Mouse (Mus musculus): ENCODE results near the gene Rasal1. TPM values are rescaled to one million over a fixed set of nuclear protein-coding genes. Genes with fewer than 3 reads are reported as not detected.

The Rasal1 gene
- polyA plus RNA-seq, 1 experiment from 2014 or later: 0.08 TPM

GRCm38 (mm10) chr5:120694695-120695074 is 46.1 kb downstream of the Rasal1 start:
- TF ChIP-seq CTCF (IDR thresholded peaks at IDR 0.05; ENCODE audit: low read depth) (no peak), EP300 (optimal IDR thresholded peaks at IDR 0.05) (no peak)
- no peaks in the 10 kb centered on the region for H3K36me3 ChIP-seq (ENCODE audit: control insufficient read depth, insufficient read depth, low read length)
- no peak overlapping the region for H3K27ac ChIP-seq (replicated peaks)
- WGBS: 24% methylated on average over 37 of the region's 41 CpGs
- H3K27me3 ChIP-seq (ENCODE audit: control insufficient read depth, insufficient read depth, low read length): no peaks in the 10 kb centered on the region
- no peaks in the 10 kb centered on the region for H3K9me3 ChIP-seq (ENCODE audit: control insufficient read depth, low read length)
- no peak for DNase-seq (ENCODE audit: low spot score)
- H3K4me3 ChIP-seq (ENCODE audit: low read depth, low read length): no peak overlapping the region
- H3K4me2 ChIP-seq (replicated peaks; ENCODE audit: low read depth): no peak overlapping the region
- no peak for ATAC-seq (ENCODE audit: low FRiP score, low TSS enrichment)
- no peak overlapping the region for H3K9ac ChIP-seq (ENCODE audit: low read length)
- no peaks in the 10 kb centered on the region for H3K4me1 ChIP-seq (replicated peaks; ENCODE audit: control insufficient read depth, insufficient read depth)

- Histone ChIP-seq H3K4me2 (replicated peaks; ENCODE audit: low read depth) (no peak overlapping the region), H3K4me3 (ENCODE audit: low read depth, low read length) (no peak overlapping the region), H3K9me3 (ENCODE audit: control insufficient read depth, low read length) (no peaks in the 10 kb centered on the region), H3K36me3 (ENCODE audit: control insufficient read depth, insufficient read depth, low read length) (no peaks in the 10 kb centered on the region), H3K27ac (replicated peaks) (no peak overlapping the region), H3K9ac (ENCODE audit: low read length) (no peak overlapping the region), H3K27me3 (ENCODE audit: control insufficient read depth, insufficient read depth, low read length) (no peaks in the 10 kb centered on the region), H3K4me1 (replicated peaks; ENCODE audit: control insufficient read depth, insufficient read depth) (no peaks in the 10 kb centered on the region)
- DNase-seq (ENCODE audit: low spot score) (no peak), ATAC-seq (ENCODE audit: low FRiP score, low TSS enrichment) (no peak)
- WGBS: 71% methylated on average over 16 of the region's 16 CpGs
- TF ChIP-seq CTCF (IDR thresholded peaks at IDR 0.05; ENCODE audit: low read depth) (no peak), EP300 (optimal IDR thresholded peaks at IDR 0.05) (no peak)
These were observed 47.6 kb downstream of the Rasal1 start for GRCm38 (mm10) chr5:120696057-120696743.

GRCm38 (mm10) chr5:120696865-120697264 is 48.3 kb downstream of the Rasal1 start:
- DNase-seq (ENCODE audit: low spot score) (no peak), ATAC-seq (ENCODE audit: low FRiP score, low TSS enrichment) (no peak)
- H3K9ac ChIP-seq (ENCODE audit: low read length): no peak overlapping the region
- H3K36me3 ChIP-seq (ENCODE audit: control insufficient read depth, insufficient read depth, low read length): no peaks in the 10 kb centered on the region
- H3K4me2 ChIP-seq (replicated peaks; ENCODE audit: low read depth): no peak overlapping the region
- H3K4me1 ChIP-seq (replicated peaks; ENCODE audit: control insufficient read depth, insufficient read depth): no peaks in the 10 kb centered on the region
- TF ChIP-seq EP300 (optimal IDR thresholded peaks at IDR 0.05) (no peak), CTCF (IDR thresholded peaks at IDR 0.05; ENCODE audit: low read depth) (no peak)
- WGBS: 60% methylated on average over 4 of the region's 4 CpGs
- no peaks in the 10 kb centered on the region for H3K27me3 ChIP-seq (ENCODE audit: control insufficient read depth, insufficient read depth, low read length)
- no peaks in the 10 kb centered on the region for H3K9me3 ChIP-seq (ENCODE audit: control insufficient read depth, low read length)
- no peak overlapping the region for H3K4me3 ChIP-seq (ENCODE audit: low read depth, low read length)
- no peak overlapping the region for H3K27ac ChIP-seq (replicated peaks)

GRCm38 (mm10) chr5:120698181-120698580 is 49.6 kb downstream of the Rasal1 start:
- ATAC-seq (ENCODE audit: low FRiP score, low TSS enrichment) (no peak), DNase-seq (ENCODE audit: low spot score) (no peak)
- Histone ChIP-seq H3K36me3 (ENCODE audit: control insufficient read depth, insufficient read depth, low read length) (no peaks in the 10 kb centered on the region), H3K4me2 (replicated peaks; ENCODE audit: low read depth) (no peak overlapping the region), H3K27me3 (ENCODE audit: control insufficient read depth, insufficient read depth, low read length) (no peaks in the 10 kb centered on the region), H3K4me3 (ENCODE audit: low read depth, low read length) (no peak overlapping the region), H3K4me1 (replicated peaks; ENCODE audit: control insufficient read depth, insufficient read depth) (no peaks in the 10 kb centered on the region), H3K27ac (replicated peaks) (no peak overlapping the region), H3K9ac (ENCODE audit: low read length) (no peak overlapping the region), H3K9me3 (ENCODE audit: control insufficient read depth, low read length) (no peaks in the 10 kb centered on the region)
- WGBS: 64% methylated on average over 3 of the region's 3 CpGs
- TF ChIP-seq CTCF (IDR thresholded peaks at IDR 0.05; ENCODE audit: low read depth) (no peak), EP300 (optimal IDR thresholded peaks at IDR 0.05) (no peak)

GRCm38 (mm10) chr5:120698801-120699391 is 50.3 kb downstream of the Rasal1 start:
- H3K9me3 ChIP-seq (ENCODE audit: control insufficient read depth, low read length): no peaks in the 10 kb centered on the region
- ATAC-seq (ENCODE audit: low FRiP score, low TSS enrichment) (no peak), DNase-seq (ENCODE audit: low spot score) (no peak)
- H3K36me3 ChIP-seq (ENCODE audit: control insufficient read depth, insufficient read depth, low read length): no peaks in the 10 kb centered on the region
- no peaks in the 10 kb centered on the region for H3K4me1 ChIP-seq (replicated peaks; ENCODE audit: control insufficient read depth, insufficient read depth)
- WGBS: 47% methylated on average over 16 of the region's 16 CpGs
- no peak overlapping the region for H3K4me2 ChIP-seq (replicated peaks; ENCODE audit: low read depth)
- TF ChIP-seq CTCF (IDR thresholded peaks at IDR 0.05; ENCODE audit: low read depth) (no peak), EP300 (optimal IDR thresholded peaks at IDR 0.05) (no peak)
- H3K9ac ChIP-seq (ENCODE audit: low read length): no peak overlapping the region
- H3K4me3 ChIP-seq (ENCODE audit: low read depth, low read length): no peak overlapping the region
- no peaks in the 10 kb centered on the region for H3K27me3 ChIP-seq (ENCODE audit: control insufficient read depth, insufficient read depth, low read length)
- no peak overlapping the region for H3K27ac ChIP-seq (replicated peaks)

Measured in stomach, postnatal 0 days (tissue).